Mouse (Mus musculus) embryo, embryonic 11.5 days (tissue): Measurements from ENCODE around the gene Pgls.

ENCODE experiments used
- DNase-seq: peaks from one replicate; pipeline ENCODE4 v3.0.0-alpha.2; 2012; ENCODE audit warnings: low read depth, low spot score

The Pgls gene

GRCm38 (mm10) chr8:71569366-71570290, 22.3 kb upstream of the Pgls start:
- peak; percentile 83 for DNase-seq

DNA sequence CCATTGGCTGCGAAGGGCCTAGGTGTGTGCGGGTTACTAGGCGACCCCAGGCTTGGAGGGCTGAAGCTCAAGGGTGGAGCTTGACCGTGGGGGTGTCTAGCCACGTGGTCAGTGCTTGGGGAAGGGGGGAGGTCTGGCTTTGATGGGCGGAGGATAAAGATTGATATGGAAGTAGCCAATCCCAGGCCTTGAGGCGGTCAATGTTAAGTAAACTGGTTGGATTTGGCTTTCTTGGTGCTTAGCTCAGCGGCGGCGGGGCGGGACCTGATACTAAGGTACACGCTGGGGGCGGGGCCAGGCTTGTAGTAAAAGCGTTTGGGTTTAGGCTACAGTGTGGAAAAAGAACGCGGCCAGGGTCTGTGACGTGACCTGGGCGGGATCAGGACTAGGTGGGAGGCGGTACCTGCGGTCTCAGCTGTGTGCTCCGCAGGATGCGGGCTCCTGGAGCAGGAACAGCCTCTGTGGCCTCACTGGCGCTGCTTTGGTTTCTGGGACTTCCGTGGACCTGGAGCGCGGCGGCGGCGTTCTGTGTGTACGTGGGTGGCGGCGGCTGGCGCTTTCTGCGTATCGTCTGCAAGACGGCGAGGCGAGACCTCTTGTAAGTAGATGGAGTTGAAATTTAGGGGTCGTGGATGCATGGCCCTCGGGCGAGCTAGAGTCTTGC, 21.6 kb upstream of the Pgls start:
- DNase-seq = peak; percentile 86

GRCm38 (mm10) chr8:71572077-71572476, 19.9 kb upstream of the Pgls start:
- DNase-seq = no peak

DNA sequence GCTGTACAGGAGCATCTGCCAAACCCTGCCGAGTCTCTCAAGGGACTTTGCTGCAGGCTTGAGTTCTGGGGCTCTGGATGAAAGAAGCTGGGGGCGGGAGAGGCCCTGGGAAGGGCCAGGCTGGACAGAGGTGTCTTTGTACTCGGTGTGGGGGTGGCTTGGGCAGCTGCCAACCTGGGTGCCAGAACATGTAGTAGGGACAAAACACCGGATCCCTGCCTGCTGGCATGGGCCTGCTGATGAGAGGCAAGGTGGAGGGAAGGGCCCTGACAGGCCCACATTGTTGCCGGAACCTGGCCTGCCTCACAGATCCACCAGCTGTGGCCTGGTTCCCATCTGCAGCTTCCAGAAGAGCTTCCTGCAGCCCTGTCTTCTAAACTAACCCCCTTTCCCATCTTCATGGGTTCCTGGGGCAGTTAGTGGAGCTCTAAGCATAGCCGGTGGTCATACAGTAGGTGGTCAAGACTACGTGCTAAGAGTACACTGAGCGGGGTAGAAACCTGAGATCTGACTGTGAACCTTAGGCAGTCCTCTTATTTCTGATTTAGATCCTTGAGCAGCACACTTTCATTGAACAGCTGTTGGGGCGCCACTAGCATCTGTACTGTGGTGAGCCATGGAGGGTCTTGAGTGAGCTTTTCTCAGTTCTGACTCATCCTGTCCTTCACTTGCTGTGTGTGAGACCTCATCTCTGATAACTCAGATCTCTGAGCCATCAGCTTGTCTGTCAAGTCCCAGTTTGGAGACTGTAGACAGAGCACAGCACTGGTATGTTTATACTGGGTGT, 18.9 kb upstream of the Pgls start:
- DNase-seq = no peak

DNA sequence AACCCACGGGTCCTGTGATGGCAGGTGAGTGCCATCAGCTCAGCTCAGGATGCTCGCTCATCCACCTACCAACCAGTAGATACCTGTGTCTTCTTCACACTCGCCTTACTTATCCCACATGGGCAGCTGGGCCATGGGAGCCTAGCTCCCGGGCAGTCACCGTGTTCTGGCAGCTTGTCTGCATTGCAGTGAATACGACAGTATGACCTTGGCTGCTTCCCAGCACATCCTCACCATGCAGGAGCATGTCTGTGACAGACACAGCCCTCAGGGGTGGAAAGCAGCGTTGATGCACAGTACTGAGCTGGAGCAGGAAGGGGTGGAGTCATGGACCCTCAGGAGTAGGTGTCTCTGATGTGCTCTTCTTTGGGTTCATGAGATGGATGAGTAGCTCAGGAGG, 17.6 kb upstream of the Pgls start:
- DNase-seq = no peak

DNA sequence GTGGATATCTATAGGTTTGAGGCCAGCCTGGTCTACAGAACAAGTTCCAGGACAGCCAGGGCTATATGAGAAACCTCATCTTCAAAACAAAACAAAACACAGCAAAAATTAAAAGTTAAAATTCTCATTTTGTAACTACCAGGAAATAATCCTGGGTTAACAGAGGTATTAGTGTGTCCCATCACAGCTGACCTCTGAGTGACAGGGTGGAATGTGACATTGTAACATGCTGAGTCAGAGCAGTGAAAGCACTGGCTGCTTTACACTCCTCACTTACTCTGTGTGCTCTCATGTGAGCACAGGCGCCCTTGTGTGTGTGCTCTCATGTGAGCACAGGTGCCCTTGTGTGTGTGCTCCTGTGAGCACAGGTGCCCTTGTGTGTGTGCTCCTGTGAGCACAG, 17.0 kb upstream of the Pgls start:
- DNase-seq = no peak

DNA sequence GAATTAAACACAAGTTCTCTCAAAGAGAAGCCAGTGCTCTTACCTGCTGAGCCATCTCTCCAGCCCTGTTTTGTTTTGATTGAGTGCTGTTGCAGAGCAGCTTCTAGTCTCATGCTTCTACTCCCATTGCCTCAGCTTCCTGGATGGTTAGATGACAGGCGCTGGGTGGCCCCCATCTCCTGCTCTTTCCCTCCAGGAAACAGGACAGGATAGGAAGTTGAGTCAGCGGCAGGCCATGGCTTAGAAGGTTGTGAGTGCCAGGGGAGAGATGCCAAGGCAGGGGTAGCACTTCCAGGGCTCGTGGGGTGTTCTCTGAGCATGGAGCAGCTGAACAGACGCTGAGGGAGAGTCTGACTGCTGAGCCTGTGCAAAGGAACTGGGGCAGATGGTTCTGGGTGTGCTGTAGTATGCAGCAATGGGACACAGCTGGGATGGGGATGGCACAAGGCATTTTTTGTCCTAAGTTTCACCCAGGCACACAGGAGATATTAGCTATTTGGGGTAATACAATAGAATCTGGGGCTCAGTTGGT, 14.1 kb upstream of the Pgls start:
- no peak for DNase-seq

DNA sequence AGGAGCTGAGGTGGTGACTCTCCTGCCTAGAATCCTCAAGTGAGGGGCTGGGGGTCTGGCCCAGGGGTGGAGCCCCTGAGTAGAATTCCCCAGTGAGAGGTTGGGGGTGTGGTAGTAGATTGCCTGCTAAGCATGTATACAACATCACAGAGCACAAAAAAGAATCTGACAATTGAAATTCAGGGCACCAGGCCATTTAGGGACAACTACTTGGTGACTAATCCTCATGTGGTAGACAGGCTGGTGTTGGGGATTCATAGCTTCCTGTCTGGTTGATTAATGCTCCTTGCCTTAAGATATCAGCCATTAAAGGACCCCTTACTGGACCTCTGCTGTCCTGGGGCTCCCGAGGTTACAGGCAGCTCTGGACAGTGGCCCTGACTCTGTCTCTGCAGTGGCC, 13.0 kb upstream of the Pgls start:
- DNase-seq = no peak

GRCm38 (mm10) chr8:71579476-71579875, 12.5 kb upstream of the Pgls start:
- no peak for DNase-seq

GRCm38 (mm10) chr8:71580201-71580600, 11.8 kb upstream of the Pgls start:
- no peak for DNase-seq

GRCm38 (mm10) chr8:71586891-71587290, 5.1 kb upstream of the Pgls start:
- DNase-seq = no peak

GRCm38 (mm10) chr8:71588762-71589161, 3.2 kb upstream of the Pgls start:
- no peak for DNase-seq

DNA sequence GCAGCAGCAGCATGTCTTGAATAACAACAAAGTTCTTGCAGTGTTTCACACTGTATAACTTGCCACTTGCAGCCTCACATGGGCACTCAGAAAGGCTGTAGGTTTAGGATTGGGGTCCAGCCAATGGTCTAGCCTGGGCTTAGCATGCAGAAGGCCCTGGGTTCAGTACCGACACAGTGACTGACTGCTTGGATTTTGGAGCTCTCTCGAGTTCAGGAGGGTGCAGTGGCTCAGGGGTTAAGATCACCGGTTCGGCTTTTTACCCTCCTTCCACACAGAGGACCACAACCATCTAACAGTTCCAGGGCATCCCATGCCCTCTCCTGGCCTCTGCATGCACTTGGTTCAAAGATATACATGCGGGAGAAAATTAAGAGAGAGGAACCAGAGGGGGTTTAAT, 959 bp upstream of the Pgls start:
- DNase-seq = no peak

DNA sequence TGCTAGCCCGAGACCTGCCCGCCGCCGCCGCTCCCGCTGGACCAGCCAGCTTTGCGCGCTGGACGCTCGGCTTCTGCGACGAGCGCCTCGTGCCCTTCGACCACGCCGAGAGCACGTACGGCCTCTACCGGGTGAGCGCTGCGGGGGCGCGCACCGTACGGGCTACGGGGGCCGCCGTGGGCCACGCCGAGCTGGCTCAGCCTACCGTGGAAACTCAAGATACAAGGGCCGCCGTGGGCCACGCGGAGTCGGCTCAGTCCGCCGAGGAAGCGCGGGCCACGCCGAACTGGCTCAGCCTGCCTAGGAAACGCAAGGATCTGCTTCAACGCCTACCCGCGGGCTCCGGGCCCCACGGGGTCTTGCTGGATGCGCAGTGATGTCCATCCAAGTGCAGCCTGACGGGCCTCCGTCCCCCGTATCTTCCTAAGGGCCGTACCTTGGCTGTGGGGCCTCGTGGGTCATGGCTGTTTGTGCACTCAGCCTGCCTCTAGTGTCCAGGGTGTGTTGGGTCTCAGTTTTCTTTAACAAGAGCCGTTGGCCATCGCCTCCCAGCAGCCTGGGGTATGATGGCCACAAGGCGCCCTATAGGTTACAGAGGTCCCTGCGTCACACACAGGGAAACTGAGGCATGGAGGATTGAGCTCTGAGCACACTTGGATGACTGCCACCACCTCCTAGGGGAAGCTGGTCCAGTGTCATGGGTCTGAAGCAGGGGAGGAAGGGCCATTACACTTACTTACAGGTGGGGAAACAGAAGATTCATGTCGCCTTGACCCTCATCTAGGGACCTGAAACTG, 596 bp downstream of the Pgls start:
- DNase-seq = no peak

- DNase-seq = no peak
Observed at GRCm38 (mm10) chr8:71593556-71594323, 1.8 kb downstream of the Pgls start.

DNA sequence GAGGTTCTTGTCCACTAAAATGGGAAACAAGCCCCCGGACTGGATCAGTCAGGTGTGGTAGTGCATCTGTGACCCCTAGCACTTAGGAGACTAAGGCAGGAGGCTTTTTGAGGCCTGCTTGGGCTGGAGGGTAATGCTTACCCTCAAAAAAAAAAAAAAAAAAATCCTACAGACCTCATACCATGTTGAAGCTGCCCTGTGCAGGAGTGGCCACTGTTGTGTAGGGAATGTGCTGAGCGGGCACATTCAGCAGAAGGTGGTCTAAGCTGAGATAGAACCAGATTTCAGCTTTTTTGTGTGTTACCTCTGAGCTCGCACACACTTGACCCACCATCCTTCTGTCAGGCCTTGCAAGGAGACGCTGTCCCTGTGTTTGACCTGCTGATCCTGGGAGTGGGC, 2.3 kb downstream of the Pgls start:
- DNase-seq = no peak

DNA sequence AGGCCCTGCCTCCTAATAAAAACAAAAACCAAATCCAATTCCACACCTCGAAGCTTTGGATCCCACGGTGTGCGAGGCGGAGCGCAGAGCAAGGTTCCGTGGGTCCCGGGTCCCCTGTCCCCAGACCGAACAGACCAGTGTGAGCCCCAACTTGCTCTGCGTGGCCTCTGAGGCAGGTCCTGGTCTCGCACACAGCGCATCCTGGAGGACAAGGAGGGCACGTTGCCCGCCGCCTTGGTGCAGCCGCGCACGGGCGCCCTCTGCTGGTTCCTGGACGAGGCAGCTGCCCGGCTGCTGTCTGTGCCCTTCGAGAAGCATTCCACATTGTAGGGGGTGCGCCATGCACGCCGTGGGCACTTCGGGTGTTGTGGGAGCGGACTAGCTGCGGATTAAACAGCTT, 3.9 kb downstream of the Pgls start:
- DNase-seq = peak; percentile 66

- no peak for DNase-seq
Observed at GRCm38 (mm10) chr8:71596384-71596783, 4.4 kb downstream of the Pgls start.

DNA sequence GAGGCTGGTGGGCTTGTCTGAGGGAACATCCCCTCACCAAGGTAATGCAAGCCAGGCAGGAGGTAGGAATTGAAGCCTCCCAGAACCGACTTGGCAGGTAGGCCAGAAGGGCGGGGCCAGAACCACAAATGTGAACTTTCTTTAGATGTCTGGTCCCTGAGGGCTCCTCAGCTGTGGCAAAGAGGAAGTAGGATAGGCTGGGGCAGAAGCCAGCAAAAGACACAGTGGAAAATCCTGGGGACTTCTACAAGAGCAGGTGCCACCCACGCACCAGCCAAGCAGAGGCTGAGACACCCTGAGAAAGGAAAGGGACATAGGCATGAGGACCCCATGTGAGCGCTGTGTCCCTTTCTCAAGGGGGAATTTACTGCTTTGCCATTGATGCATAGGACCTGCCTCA, 4.8 kb downstream of the Pgls start:
- no peak for DNase-seq

DNA sequence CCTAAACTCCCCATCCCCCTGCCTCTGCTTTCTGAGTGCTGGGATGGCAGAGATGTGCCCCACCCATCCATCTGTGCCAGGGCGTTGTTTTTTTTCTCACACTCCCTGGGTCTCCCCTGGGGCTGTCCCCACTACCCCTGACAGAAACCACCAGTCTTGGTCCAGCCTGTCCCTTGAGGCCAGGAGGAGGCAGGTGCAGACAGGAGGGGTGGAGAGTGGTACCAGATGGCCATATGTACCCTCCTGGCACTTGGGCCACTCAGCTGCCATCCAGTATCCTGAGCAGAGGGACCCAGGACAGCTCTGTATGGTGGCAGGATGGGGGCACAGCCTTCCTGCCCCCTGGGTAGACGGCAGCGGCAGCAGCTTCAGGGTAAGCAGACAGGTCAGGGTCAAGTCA, 5.5 kb downstream of the Pgls start, which contains the start of gene Fam129c:
TSS of gene Fam129c (plus strand) at position 198 of the 400 bp plus-strand sequence.
- no peak for DNase-seq
